Mouse (Mus musculus): ENCODE measurements around the gene Iqgap2. TPM values are rescaled to one million over a fixed set of nuclear protein-coding genes. Genes with fewer than 3 reads are reported as not detected.

Gene Iqgap2
- polyA plus RNA-seq, 1 experiment from 2014 or later = 3.4 TPM

DNA sequence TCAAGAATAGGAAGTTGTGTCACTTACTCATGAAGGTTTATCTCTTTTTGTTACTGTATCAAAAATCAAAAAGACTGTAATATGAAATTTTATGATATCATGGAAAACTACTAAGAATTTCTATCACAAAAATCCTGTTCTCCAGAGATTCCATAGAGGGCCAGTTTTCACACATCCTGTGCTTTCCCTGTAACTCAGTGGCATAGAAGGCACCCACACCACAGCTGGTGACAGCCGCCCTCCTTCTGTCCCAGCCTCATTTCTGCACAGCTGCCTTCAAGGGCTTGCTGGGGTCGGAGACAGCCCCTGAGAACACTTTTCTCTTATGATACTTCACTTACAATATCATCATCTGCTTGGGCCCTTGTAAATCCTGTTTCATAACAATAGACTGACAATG lies 131.9 kb downstream of the Iqgap2 start:
- Histone ChIP-seq H3K36me3 (replicated peaks) (no peaks in the 10 kb centered on the region), H3K4me1 (peaks cover 2% of the 10 kb centered on the region; the same call in 1 of the 2 replicates), H3K9me3 (no peaks in the 10 kb centered on the region), H3K4me2 (no peak overlapping the region), H3K9ac (no peak overlapping the region), H3K27ac (no peak overlapping the region), H3K27me3 (replicated peaks) (no peaks in the 10 kb centered on the region), H3K4me3 (no peak overlapping the region)
- no peak for ATAC-seq (replicated peaks)
- 95% methylated on average over 2 of the region's 2 CpGs for WGBS

GRCm38 (mm10) chr13:95754285-95754684 lies 137.4 kb downstream of the Iqgap2 start:
- Histone ChIP-seq H3K27ac (no peak overlapping the region), H3K4me2 (no peak overlapping the region), H3K9me3 (no peaks in the 10 kb centered on the region), H3K27me3 (replicated peaks) (no peaks in the 10 kb centered on the region), H3K4me3 (no peak overlapping the region), H3K9ac (no peak overlapping the region), H3K4me1 (no peaks in the 10 kb centered on the region), H3K36me3 (replicated peaks) (no peaks in the 10 kb centered on the region)
- no peak for ATAC-seq (replicated peaks)
- 91% methylated on average over 5 of the region's 5 CpGs for WGBS

GRCm38 (mm10) chr13:95752386-95752785 lies 139.3 kb downstream of the Iqgap2 start:
- WGBS = 90% methylated on average over 9 of the region's 9 CpGs
- Histone ChIP-seq H3K36me3 (replicated peaks) (no peaks in the 10 kb centered on the region), H3K4me3 (no peak overlapping the region), H3K27me3 (replicated peaks) (no peaks in the 10 kb centered on the region), H3K4me1 (no peaks in the 10 kb centered on the region), H3K27ac (no peak overlapping the region), H3K9ac (no peak overlapping the region), H3K9me3 (no peaks in the 10 kb centered on the region), H3K4me2 (no peak overlapping the region)
- ATAC-seq (replicated peaks) = no peak

GRCm38 (mm10) chr13:95747541-95747940 lies 144.2 kb downstream of the Iqgap2 start:
- H3K36me3 ChIP-seq (replicated peaks) = no peaks in the 10 kb centered on the region
- no peak for ATAC-seq (replicated peaks)

DNA sequence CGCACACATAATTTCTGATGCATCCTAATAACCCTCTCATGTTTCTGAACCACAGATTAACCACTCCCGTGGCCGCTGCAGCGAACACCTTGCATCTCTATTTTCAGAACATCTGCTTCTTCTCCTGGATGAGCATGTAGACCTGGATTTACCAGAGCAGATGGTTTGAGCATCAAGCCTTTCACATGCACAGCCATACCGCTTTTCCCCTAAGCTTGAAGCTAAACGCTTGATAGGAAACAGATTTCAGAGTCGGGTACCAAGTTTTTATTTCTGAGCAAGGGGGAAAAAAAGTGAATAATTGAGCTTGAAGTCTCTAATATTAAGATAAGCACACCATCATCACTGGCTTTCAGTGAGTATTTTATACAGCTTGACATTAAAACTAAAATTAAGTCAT lies 144.6 kb downstream of the Iqgap2 start:
- no peak overlapping the region for H3K4me3 ChIP-seq
- no peaks in the 10 kb centered on the region for H3K9me3 ChIP-seq
- no peak overlapping the region for H3K27ac ChIP-seq
- H3K36me3 ChIP-seq (replicated peaks) = no peaks in the 10 kb centered on the region
- no peaks in the 10 kb centered on the region for H3K27me3 ChIP-seq (replicated peaks)
- WGBS = 83% methylated on average over 7 of the region's 7 CpGs
- H3K9ac ChIP-seq = no peak overlapping the region
- no peak for ATAC-seq (replicated peaks)
- H3K4me2 ChIP-seq = no peak overlapping the region
- no peaks in the 10 kb centered on the region for H3K4me1 ChIP-seq

More at GRCm38 (mm10) chr13:95747541-95747940, 144.2 kb downstream of the Iqgap2 start:
- Histone ChIP-seq H3K4me1 (no peaks in the 10 kb centered on the region), H3K4me3 (no peak overlapping the region), H3K9me3 (no peaks in the 10 kb centered on the region), H3K9ac (no peak overlapping the region), H3K27me3 (replicated peaks) (no peaks in the 10 kb centered on the region), H3K27ac (no peak overlapping the region), H3K4me2 (no peak overlapping the region)
- WGBS = 83% methylated on average over 11 of the region's 11 CpGs

DNA sequence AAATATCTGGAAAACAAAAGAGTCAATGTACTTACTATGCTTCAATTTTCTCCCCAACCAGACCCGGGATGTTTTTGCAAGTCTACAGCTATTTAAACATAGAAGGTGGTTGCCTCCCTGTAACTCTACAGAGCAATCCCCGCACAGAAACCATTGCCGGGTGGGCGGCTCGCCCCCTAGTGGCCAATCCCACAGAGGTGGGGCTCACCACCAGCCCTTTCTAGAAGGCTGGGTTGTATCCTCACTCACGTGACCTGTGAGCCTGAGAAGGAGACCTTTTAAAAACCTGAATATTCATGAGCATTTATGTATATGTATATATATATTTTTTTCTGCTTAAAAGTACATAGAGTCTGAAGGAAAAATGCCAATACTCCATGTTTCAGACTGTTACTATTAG lies 145.2 kb downstream of the Iqgap2 start:
- H3K9me3 ChIP-seq = no peaks in the 10 kb centered on the region
- H3K36me3 ChIP-seq (replicated peaks) = no peaks in the 10 kb centered on the region
- 13% methylated on average over 6 of the region's 6 CpGs for WGBS
- no peak overlapping the region for H3K9ac ChIP-seq
- H3K27ac ChIP-seq = no peak overlapping the region
- H3K4me3 ChIP-seq = no peak overlapping the region
- no peak overlapping the region for H3K4me2 ChIP-seq
- H3K27me3 ChIP-seq (replicated peaks) = no peaks in the 10 kb centered on the region
- no peak for ATAC-seq (replicated peaks)
- H3K4me1 ChIP-seq = no peaks in the 10 kb centered on the region

DNA sequence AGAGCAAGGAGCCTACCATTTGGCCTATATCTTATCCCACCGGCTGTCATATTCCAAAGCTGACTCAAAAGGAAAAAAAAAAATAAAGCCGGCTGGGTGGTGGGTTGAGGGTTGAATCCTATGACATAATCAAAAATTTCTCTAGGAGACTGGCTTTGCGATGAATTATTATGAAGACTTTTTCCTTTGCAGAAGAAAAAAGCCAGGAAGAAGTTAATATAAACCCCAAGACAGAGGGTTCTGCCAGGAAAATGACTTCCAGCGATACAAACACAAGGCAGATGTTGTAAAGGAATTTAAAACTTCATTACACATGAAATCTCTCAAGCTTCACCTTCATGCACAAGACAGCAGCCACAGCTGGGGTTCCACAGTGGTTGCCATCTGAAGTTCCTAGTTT lies 146.3 kb downstream of the Iqgap2 start:
- H3K4me3 ChIP-seq = no peak overlapping the region
- no peak for ATAC-seq (replicated peaks)
- H3K9ac ChIP-seq = no peak overlapping the region
- H3K27ac ChIP-seq = no peak overlapping the region
- no peaks in the 10 kb centered on the region for H3K27me3 ChIP-seq (replicated peaks)
- 92% methylated on average over 4 of the region's 4 CpGs for WGBS
- no peaks in the 10 kb centered on the region for H3K4me1 ChIP-seq
- no peaks in the 10 kb centered on the region for H3K36me3 ChIP-seq (replicated peaks)
- H3K9me3 ChIP-seq = no peaks in the 10 kb centered on the region
- no peak overlapping the region for H3K4me2 ChIP-seq

DNA sequence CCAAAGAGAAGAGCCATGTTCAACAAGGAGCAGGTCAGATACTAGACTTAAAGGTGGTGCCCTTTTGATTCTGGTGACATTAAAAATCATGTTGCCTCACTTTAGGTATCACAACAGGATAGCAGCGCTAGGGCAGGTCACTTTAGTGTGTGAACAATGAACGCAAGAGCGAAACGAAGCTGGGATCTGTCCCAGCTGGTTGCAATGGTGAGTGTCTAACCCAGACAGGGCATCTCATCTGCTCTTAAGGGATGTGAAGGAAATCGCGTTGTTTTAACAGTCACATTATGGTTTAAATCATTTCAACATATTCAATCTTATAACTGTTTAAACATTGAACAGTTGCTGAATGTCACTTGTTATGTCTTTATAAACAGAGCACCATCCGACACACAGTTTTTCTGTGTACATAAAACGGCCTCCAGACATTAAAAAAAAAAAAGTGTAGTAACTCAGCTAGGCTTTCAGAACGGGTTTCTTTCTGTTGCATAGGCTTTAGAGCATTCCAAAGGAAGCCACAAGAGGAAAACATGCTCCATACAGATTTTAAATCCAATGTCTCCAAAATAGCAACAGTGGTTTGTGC lies 148.7 kb downstream of the Iqgap2 start:
- Histone ChIP-seq H3K4me3 (no peak overlapping the region), H3K4me2 (no peak overlapping the region), H3K27me3 (replicated peaks) (no peaks in the 10 kb centered on the region), H3K36me3 (replicated peaks) (no peaks in the 10 kb centered on the region), H3K27ac (no peak overlapping the region), H3K4me1 (no peaks in the 10 kb centered on the region), H3K9me3 (no peaks in the 10 kb centered on the region), H3K9ac (no peak overlapping the region)
- WGBS = 87% methylated on average over 9 of the region's 9 CpGs
- ATAC-seq (replicated peaks) = no peak

GRCm38 (mm10) chr13:95741813-95742689 lies 149.7 kb downstream of the Iqgap2 start:
- no peak overlapping the region for H3K4me3 ChIP-seq
- H3K9ac ChIP-seq = no peak overlapping the region
- no peaks in the 10 kb centered on the region for H3K27me3 ChIP-seq (replicated peaks)
- H3K4me2 ChIP-seq = no peak overlapping the region
- no peaks in the 10 kb centered on the region for H3K9me3 ChIP-seq
- H3K36me3 ChIP-seq (replicated peaks) = no peaks in the 10 kb centered on the region
- H3K27ac ChIP-seq = no peak overlapping the region
- ATAC-seq (replicated peaks) = no peak
- 92% methylated on average over 11 of the region's 11 CpGs for WGBS
- no peaks in the 10 kb centered on the region for H3K4me1 ChIP-seq

GRCm38 (mm10) chr13:95739651-95740050 lies 152.1 kb downstream of the Iqgap2 start:
- Histone ChIP-seq H3K27ac (no peak overlapping the region), H3K27me3 (replicated peaks) (no peaks in the 10 kb centered on the region), H3K4me2 (no peak overlapping the region), H3K36me3 (replicated peaks) (no peaks in the 10 kb centered on the region), H3K4me1 (no peaks in the 10 kb centered on the region), H3K4me3 (no peak overlapping the region), H3K9ac (no peak overlapping the region), H3K9me3 (no peaks in the 10 kb centered on the region)
- ATAC-seq (replicated peaks) = no peak
- 75% methylated on average over 5 of the region's 5 CpGs for WGBS

DNA sequence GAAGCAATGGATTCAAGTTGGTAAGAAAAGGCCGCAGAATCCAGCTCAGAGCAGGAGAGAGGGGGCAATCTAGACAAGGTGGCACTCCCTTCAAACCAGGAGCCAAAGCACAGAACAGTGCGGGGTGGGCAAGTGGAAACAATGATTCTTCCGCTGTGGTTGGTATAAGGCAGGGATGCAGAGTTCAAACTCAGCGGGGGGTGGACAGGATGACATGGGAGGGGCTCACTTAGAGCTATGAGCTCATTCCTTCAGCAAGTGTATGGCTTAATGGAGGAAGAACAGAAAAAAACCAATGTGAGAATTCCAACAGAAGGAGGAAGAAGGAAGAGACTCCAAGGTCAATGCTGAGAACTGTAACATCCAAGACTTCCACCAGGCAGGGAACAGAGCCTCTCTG lies 161.2 kb downstream of the Iqgap2 start:
- 85% methylated on average over 4 of the region's 4 CpGs for WGBS
- Histone ChIP-seq H3K9me3 (no peaks in the 10 kb centered on the region), H3K4me3 (no peak overlapping the region), H3K27ac (no peak overlapping the region), H3K27me3 (replicated peaks) (no peaks in the 10 kb centered on the region), H3K9ac (no peak overlapping the region), H3K4me2 (no peak overlapping the region), H3K36me3 (replicated peaks) (no peaks in the 10 kb centered on the region), H3K4me1 (no peaks in the 10 kb centered on the region)
- ATAC-seq (replicated peaks) = no peak

- peak; percentile 87 for ATAC-seq (replicated peaks)
- H3K4me2 ChIP-seq = peak overlapping the region; percentile 36
- H3K27ac ChIP-seq = no peak overlapping the region
- 57% methylated on average over 14 of the region's 14 CpGs for WGBS
- no peaks in the 10 kb centered on the region for H3K36me3 ChIP-seq (replicated peaks)
- H3K9me3 ChIP-seq = no peaks in the 10 kb centered on the region
- H3K4me3 ChIP-seq = 0 out of 2 replicates have a peak overlapping the region, but pooled peaks have one; percentile 11
- no peaks in the 10 kb centered on the region for H3K27me3 ChIP-seq (replicated peaks)
- H3K9ac ChIP-seq = no peak overlapping the region
- no peaks in the 10 kb centered on the region for H3K4me1 ChIP-seq
Measured at GRCm38 (mm10) chr13:95719320-95720232, 172.1 kb downstream of the Iqgap2 start.
